Mouse (Mus musculus) kidney, embryonic 16.5 days (tissue): ENCODE measurements at regions not wholly inside any gene's neighbourhood (a gene's known extent, or its start where the extent isn't known, plus 50 kb on each side); places are given as distances from the start of the nearest gene placed in this dataset.
A peak's percentile ranks its signal among the peaks of the same experiment; 100 is the strongest.

Source experiments
- ATAC-seq: fragments of 200-750 bp; cut with Nextera tagmentation; 2 replicates; pipeline ENCODE4 v1.8.0; 2017; ENCODE audit warnings: moderate TSS enrichment; ENCODE audit not compliant: low FRiP score, low TSS enrichment
- H3K27ac ChIP-seq: fragments of 300-500 bp; sonication (generic); 2 replicates; pipeline ENCODE4 v1.5.1; 2014; ENCODE audit warnings: low read length
- H3K27me3 ChIP-seq: fragments of 300-500 bp; sonication (generic); 2 replicates; pipeline ENCODE4 v1.6.1; 2014; ENCODE audit warnings: low read length, control low read depth, mixed read lengths; ENCODE audit not compliant: insufficient read depth
- H3K36me3 ChIP-seq: fragments of 300-500 bp; sonication (generic); 2 replicates; pipeline ENCODE4 v1.6.1; 2014; ENCODE audit warnings: low read length, control low read depth, mixed read lengths; ENCODE audit not compliant: insufficient read depth
- H3K4me1 ChIP-seq: fragments of 300-500 bp; sonication (generic); 2 replicates; pipeline ENCODE4 v1.6.1; 2014; ENCODE audit warnings: low read length, control low read depth, mixed read lengths; ENCODE audit not compliant: insufficient read depth
- H3K4me2 ChIP-seq: fragments of 300-500 bp; sonication (generic); replicated peaks from 2 replicates; pipeline ENCODE4 v1.6.1; 2014; ENCODE audit warnings: low read depth, low read length
- H3K4me3 ChIP-seq: fragments of 300-500 bp; sonication (generic); 2 replicates; pipeline ENCODE4 v1.5.1; 2014; ENCODE audit warnings: mild to moderate bottlenecking, low read length
- H3K9ac ChIP-seq: fragments of 300-500 bp; sonication (generic); replicated peaks from 2 replicates; pipeline ENCODE4 v1.6.1; 2014; ENCODE audit warnings: low read length
- H3K9me3 ChIP-seq: fragments of 300-500 bp; sonication (generic); 2 replicates; pipeline ENCODE4 v1.6.1; 2016; ENCODE audit warnings: low read length, control low read depth
- WGBS: fragments of 180-500 bp; shearing (Covaris S2); extraction: QIAGEN DNeasy Blood & Tissue Kit; methylation state at CpG from one replicate; pipeline ENCODE4 v1.1.7; 2014; 5-methylcytosine and 5-hydroxymethylcytosine counted together

GRCm38 (mm10) chr9:85401736-85402135 lies 74.6 kb upstream of the Tent5a start:
- Histone ChIP-seq H3K4me3 (no peak overlapping the region), H3K27ac (no peak overlapping the region), H3K27me3 (no peaks in the 10 kb centered on the region), H3K4me1 (peaks cover 4% of the 10 kb centered on the region; the same call in 1 of the 2 replicates), H3K36me3 (no peaks in the 10 kb centered on the region), H3K9me3 (no peaks in the 10 kb centered on the region), H3K9ac (no peak overlapping the region), H3K4me2 (no peak overlapping the region)
- 68% methylated on average over 1 of the region's 1 CpGs for WGBS
- ATAC-seq = no peak

DNA sequence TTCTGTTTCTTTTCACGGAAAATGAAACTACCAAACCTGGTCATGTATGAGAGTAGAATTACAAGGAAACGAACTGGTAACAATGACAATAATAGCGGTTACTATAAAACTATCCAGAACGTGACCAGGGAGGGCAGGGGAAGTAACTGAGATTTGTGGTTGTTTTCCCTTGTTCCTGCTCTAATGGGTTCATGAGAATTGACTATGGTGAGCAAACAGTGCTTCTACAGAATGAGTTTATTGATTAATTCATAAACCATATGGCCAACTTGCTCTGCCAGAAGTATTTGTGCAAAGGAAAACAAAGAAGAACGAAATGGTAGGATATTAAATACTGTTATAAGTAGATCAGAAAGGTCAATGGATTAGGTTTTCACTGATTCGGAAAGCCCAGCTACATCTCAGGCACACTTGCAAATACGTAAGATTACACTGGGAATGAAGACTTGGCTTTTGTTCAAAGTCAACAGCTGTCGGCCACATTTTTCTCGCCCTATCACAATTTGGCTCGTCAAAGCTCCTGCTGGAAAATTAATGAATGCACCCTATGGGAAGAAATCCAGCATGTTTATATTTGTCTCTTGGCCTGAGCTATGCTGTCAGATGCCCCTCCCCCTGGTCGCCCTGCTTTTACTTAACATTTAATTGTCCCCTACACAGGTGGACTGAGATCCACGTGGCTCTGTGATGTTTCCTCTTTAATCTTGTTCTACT lies 73.6 kb upstream of the Tent5a start:
- H3K4me1 ChIP-seq = peaks cover 4% of the 10 kb centered on the region; the same call in 1 of the 2 replicates
- WGBS = 36% methylated on average over 12 of the region's 12 CpGs
- peak overlapping the region; percentile 18; the same call in 1 of the 2 replicates for H3K4me2 ChIP-seq
- H3K9ac ChIP-seq = no peak overlapping the region
- H3K9me3 ChIP-seq = no peaks in the 10 kb centered on the region
- no peaks in the 10 kb centered on the region for H3K36me3 ChIP-seq
- H3K27ac ChIP-seq = no peak overlapping the region
- H3K27me3 ChIP-seq = no peaks in the 10 kb centered on the region
- ATAC-seq = peak; percentile 75; the same call in 1 of the 2 replicates
- H3K4me3 ChIP-seq = no peak overlapping the region

- no peaks in the 10 kb centered on the region for H3K27me3 ChIP-seq
- H3K4me1 ChIP-seq = no peaks in the 10 kb centered on the region
- ATAC-seq = no peak
- no peaks in the 10 kb centered on the region for H3K9me3 ChIP-seq
- H3K27ac ChIP-seq = no peak overlapping the region
- H3K4me2 ChIP-seq = no peak overlapping the region
- WGBS = 82% methylated on average over 6 of the region's 6 CpGs
- H3K9ac ChIP-seq = no peak overlapping the region
- no peaks in the 10 kb centered on the region for H3K36me3 ChIP-seq
- no peak overlapping the region for H3K4me3 ChIP-seq
Measured at GRCm38 (mm10) chr9:85394975-85395374, 67.8 kb upstream of the Tent5a start.

- no peaks in the 10 kb centered on the region for H3K9me3 ChIP-seq
- WGBS = 92% methylated on average over 2 of the region's 2 CpGs
Measured at GRCm38 (mm10) chr9:85391283-85391682, 64.1 kb upstream of the Tent5a start.

DNA sequence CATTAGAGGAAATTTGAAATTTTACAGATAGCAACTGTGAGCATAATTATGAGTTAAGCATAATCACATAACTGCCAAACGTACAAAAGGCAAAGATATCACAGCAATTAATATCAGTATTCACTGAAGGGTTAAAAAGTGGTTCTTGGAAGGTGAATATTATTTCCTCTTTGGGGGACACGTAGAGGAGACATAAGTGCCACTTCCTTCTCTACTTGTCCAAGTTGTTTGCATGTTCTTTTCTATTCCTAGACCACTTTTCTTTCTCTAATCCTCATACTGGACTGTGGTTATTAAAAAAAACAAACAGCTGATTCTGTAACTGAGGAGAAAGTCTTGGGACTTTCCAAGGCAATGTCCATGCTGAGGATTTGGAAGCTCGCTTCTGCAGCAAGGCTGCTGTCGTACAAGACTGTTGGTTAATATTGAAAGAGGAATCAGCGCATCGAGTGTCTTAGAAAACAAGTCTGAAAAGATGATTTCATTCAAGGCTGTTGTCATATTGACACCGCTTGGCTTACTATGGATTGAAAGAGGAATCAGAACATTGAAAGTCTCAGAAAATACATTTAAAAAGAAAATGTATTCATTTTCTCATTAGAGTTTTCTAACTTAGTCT lies 61.7 kb upstream of the Tent5a start:
- no peak overlapping the region for H3K4me3 ChIP-seq
- H3K9me3 ChIP-seq = no peaks in the 10 kb centered on the region
- no peak overlapping the region for H3K4me2 ChIP-seq
- H3K36me3 ChIP-seq = no peaks in the 10 kb centered on the region
- no peak for ATAC-seq
- H3K27ac ChIP-seq = no peak overlapping the region
- no peaks in the 10 kb centered on the region for H3K4me1 ChIP-seq
- no peaks in the 10 kb centered on the region for H3K27me3 ChIP-seq
- no peak overlapping the region for H3K9ac ChIP-seq
- 86% methylated on average over 7 of the region's 7 CpGs for WGBS

More at GRCm38 (mm10) chr9:85391283-85391682, 64.1 kb upstream of the Tent5a start:
- Histone ChIP-seq H3K4me3 (no peak overlapping the region), H3K4me1 (no peaks in the 10 kb centered on the region), H3K4me2 (no peak overlapping the region), H3K36me3 (no peaks in the 10 kb centered on the region), H3K27ac (no peak overlapping the region), H3K9ac (no peak overlapping the region), H3K27me3 (no peaks in the 10 kb centered on the region)
- ATAC-seq = no peak

DNA sequence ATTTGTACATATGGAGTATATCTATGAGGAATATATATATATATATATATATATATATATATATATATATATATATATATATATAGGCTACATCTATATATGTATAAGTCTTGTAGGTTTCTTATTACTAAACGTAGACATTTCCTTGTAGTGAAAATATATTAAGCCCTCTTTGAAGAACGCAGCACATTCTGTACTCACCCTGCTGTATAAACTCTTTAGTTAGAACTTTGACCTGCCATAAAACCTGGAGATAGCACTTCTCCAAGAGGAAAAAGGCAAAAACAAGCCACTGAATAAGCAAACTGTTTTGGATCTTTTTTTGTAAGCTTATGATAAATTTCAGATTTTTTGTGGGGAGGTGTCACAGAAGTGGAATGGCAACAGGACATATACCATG lies 55.3 kb upstream of the Tent5a start:
- H3K27me3 ChIP-seq = no peaks in the 10 kb centered on the region
- no peak overlapping the region for H3K4me3 ChIP-seq
- H3K4me2 ChIP-seq = no peak overlapping the region
- ATAC-seq = no peak
- no peaks in the 10 kb centered on the region for H3K36me3 ChIP-seq
- no peak overlapping the region for H3K9ac ChIP-seq
- H3K4me1 ChIP-seq = no peaks in the 10 kb centered on the region
- H3K27ac ChIP-seq = no peak overlapping the region
- WGBS = 49% methylated on average over 2 of the region's 2 CpGs
- no peaks in the 10 kb centered on the region for H3K9me3 ChIP-seq

DNA sequence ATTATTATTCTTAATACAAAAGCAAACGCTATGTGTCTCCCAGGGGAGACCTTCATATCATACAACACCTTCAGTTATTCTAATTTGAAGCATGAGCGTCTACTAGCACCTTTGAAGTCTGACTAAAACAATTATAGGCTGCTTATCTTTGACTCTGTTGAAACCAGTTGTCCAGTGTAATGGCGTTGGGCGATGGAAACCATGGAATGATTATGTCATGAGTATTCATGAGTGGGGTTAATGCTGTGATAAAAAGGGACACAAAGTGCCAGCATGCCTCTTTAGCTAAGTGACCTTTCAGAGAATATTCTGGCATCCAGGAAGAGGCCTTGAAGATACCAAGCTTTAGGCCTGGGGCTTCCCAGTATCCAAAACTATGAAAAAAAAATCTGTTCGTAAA lies 53.6 kb upstream of the Tent5a start:
- ATAC-seq = no peak

GRCm38 (mm10) chr9:85379135-85379534 lies 52.0 kb upstream of the Tent5a start:
- Histone ChIP-seq H3K27ac (no peak overlapping the region), H3K9me3 (no peaks in the 10 kb centered on the region), H3K9ac (no peak overlapping the region), H3K4me3 (no peak overlapping the region), H3K4me1 (no peaks in the 10 kb centered on the region), H3K27me3 (no peaks in the 10 kb centered on the region), H3K4me2 (no peak overlapping the region), H3K36me3 (no peaks in the 10 kb centered on the region)
- no peak for ATAC-seq
- whole genome bisulfite sequencing = 79% methylated on average over 2 of the region's 2 CpGs

More for the DNA sequence above, 53.6 kb upstream of the Tent5a start:
- H3K9ac ChIP-seq = no peak overlapping the region
- no peak overlapping the region for H3K4me2 ChIP-seq
- H3K9me3 ChIP-seq = no peaks in the 10 kb centered on the region
- H3K27ac ChIP-seq = no peak overlapping the region
- 88% methylated on average over 5 of the region's 5 CpGs for WGBS
- H3K4me1 ChIP-seq = no peaks in the 10 kb centered on the region
- H3K4me3 ChIP-seq = no peak overlapping the region
- no peaks in the 10 kb centered on the region for H3K36me3 ChIP-seq
- no peaks in the 10 kb centered on the region for H3K27me3 ChIP-seq
